Mouse (Mus musculus) regulatory T cell (primary cell): Measurements from ENCODE around the gene Slc26a8.
"Not testable (repeated sequence)": the region's sequence is repeated elsewhere in the genome, so short reads cannot be mapped to it uniquely, and the experiment has no call there.

Experiments
- in situ Hi-C: fragments of 300-600 bp; cut with MboI, MseI; formaldehyde crosslinking; loops from one replicate; pipeline ENCODE4 v1.15.1; 2025; ENCODE audit warnings: high pct_unique_total_duplicates

Slc26a8 gene

DNA sequence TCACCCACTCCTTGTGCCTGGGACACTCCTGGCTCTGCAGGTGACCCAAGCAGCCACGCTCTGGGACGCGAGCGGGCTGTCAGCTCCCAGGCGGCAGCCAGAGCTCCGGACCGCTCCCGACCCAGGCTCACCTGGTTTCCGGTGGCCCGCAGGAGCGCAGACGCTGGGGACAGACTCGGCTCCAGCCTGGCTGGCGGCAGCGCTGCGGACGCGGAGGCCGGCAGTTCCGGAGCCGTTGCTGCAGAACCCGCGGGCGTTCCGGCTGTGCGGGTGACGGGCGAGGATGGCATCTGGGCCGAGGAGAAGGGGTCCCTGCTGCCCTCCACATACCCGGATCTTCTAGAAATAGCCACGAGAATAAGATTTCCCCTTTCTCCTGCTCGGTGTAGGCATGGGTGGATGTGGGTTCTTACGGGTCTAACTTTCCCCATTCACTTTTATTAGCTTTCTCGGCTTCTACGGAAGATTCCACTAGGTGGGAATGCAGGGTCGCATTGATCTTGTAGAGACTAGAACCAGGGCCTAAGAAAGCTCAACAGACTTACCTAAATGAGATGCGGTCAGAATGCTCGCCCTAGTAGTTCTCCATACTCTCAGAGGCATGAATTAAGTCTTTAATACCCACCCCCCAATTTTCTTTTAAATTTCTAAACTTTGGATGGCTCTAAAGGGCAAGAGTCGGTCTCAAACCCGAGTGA lies at the start of gene Slc26a8:
TSS of gene Slc26a8 (minus strand) at position 648 of the 698 bp plus-strand sequence.
- in situ Hi-C loops, result no loop called here

DNA sequence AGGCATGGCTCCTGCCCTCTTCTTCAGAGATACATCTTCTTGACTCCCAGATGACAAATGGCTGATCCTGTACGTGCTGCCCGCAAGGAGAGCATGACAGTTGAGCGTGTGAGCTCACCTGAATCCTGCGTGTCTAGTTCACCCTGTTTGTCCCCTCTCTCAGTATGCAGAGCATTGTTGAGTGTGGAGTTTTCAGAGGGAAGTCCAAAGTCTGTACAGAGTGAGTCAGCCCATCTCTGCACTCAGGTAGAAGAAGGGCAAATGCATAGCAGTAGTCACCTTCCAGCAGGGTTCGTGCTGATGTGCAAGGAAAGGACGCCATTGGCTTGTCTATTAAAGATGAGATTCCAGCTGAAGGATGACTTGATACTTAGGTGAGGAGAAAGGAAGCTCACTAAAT lies 49.2 kb upstream of the Slc26a8 start:
- in situ Hi-C loops, result no loop called here

DNA sequence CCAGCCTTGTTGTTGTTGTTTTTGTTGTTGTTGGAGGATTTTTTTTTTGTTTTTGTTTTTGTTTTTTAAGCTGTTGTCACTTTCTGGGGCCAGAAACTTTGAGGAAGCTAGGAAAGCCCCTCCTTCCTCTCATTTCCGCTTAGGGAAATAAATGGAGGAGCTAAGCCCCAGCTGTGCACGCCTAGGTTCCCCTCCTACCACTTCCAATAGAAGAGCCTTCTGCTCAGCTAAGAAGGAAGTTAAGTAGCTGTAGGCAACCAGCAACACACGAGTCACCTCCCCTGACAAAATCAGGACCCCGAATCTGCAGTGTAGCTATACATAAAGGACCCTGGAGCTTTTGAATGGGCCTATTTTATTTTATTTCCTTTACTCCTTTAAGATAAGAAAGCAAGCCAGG lies 47.9 kb upstream of the Slc26a8 start:
- in situ Hi-C loops, result no loop called here

DNA sequence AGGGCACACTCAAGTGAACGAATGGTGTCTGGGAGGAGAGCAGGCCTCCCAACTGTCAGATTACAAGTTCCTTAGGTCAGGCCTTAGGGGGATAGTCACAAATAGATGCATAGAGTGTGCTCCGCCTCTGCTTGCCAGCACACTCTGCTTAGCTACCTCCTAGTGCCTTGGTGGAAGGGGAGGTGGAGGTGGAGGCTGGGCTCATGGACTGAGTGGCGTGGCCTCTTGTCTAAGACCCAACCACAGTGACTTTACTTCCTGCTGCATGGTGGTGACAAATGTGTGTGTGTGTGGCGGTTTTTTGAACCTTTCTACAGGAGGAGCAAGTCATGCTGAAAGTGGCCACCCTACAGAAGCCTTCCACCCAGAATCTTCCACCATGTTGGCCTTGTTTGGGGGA lies 46.5 kb upstream of the Slc26a8 start:
- in situ Hi-C loops, result no loop called here

DNA sequence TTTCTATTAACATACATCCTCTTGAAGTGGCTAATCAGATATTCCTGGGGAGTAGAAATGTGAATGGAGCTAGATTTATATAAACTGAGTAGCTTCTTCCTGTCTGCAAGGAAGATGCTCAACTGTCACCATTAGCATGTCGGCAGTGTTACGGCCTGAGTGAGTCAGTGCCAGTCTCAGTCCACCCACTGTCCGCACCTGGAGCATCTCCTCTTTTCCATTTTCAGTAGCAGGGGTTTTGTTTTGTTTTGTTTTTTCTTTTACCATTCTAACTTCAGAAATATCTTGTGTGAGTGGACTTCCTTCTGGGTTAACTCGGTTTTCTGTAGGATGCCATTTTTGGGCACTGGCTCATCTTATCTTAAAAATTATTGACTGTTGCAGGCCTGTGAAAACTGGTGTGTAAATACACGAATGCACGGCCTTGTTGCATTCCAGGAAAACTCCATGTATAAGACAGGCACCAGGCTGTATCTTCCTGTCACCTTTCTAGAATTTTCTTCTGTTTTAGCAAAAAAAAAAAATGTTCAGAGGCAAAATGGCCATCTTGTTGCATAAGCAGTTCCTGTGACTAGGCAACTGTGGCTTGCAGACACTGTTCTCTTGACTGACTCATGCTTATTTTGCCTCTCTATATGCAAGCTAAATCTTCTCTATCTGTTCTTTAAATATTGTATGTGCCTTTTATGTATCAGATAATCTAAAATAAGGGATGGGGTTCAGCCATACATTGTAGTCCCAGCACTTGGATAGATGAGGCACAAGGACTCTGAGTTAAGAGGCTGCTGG lies 45.5 kb upstream of the Slc26a8 start:
- in situ Hi-C loops, result no loop called here

DNA sequence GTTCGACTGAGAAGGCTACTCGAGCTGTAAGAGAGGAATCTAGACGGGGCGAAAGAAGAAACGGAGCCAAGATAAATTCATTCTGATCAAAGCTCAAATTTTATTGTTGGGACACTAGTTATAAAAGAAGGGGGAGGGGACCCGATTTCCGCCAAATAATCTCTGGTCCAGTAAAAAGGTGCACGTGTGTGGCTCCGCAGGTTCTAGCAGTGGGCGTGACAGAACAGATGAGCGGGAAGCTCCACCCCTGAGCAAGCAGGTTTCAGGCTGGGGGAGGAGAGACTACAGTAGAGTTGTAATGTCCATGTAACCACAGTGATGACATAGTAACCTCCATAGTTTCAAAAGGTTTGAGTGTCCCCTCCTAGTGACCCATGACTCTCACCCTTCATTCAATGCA lies 37.5 kb upstream of the Slc26a8 start:
- in situ Hi-C loops, result not testable (repeated sequence)

DNA sequence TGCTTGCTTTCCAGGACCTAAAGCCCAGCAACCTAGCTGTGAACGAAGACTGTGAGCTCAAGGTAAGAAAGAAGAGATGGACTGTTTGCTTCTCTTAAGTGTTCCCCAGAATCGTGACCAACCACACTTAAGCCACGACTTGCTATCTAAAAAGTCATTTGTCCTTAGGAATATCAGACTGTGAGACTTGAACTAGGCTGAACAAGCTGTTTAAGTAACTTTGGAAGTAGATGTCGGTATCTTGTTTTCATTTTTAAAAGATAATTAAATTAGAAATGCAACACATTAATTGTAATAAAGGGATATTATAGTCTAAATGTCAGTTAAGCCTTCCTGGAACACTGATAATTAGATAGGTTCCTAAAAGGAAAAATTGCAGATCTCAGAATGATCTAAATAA lies 35.8 kb upstream of the Slc26a8 start, which contains the start of gene AC170998.1:
TSS of gene AC170998.1 (plus strand) at position 301 of the 400 bp plus-strand sequence.
- in situ Hi-C loops, result no loop called here

DNA sequence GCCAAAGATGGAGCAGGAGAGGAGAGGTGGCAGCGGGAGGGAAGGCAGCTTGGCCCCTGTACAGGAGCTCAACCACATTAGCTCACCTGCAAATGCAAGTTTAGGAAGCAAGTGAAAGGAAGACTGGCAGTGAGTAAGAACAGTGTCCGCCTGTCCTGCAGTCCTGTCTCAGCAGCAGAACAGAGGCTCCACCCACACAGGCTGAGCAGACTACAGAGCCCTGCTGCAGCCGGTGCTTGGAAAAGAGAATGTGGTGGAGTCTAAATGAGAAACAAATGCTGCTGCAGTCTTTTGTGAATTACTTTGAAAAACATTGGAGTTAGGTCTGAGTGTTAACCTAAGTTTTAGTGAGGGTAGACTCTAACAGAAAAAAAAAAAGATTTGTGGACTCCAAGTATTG lies 27.5 kb upstream of the Slc26a8 start:
- in situ Hi-C loops, result no loop called here

DNA sequence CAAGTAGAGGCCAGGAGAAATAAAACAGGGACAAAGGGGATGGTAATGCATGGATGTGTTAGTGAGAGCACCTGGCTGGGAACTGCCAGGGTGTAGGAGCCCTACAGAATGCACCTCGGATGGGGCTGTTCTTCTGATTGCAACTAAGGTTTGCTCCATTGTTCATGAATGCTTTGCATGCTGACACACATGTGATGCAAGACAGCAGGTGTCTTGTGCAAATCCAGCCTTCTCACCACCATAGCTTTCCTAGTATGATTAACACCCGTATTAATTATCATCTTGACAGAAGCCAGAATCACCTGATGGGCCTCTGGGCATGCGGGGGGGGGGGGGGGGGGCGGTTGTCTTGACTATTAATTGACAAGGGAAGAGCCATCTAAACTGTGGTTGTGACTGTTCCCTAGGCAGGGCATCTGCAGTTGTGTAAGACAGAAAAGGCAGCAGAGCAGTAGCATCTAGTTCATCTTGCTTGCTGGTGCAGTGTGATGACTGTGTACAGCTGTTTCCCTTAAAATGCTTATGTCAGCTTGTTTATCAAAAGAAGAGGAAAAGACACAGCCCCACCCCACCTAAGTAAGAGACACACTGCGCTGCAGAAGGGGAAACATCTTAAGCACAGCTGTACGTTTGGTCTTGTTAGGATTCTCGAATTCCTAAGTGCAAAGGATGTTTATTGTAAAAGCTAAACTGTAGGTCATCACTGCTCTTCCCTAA lies 26.0 kb upstream of the Slc26a8 start:
- in situ Hi-C loops, result no loop called here

DNA sequence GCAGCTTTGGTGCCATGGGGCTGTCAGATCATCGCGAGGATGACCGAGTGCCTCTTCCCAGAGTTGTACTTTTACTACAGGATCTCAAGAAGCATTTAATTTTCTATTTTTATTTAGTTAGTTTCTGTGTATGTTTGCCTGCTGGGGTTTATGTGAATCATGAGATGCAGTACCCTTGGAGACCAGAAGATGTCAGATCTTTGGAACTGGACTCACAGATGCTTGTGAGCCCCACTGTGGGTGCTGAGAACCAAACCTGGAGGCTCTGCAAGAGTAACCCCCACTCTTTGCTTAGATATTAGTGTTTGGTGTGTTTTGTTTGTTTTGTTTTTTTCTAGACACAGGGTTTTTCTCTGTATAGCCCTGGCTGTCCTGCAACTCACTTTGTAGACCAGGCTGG lies 24.0 kb upstream of the Slc26a8 start:
- in situ Hi-C loops, result loop anchor here (5.0 kb wide), 1 partner anchor 88 kb away; the partner anchor contains the start of gene Brpf3

DNA sequence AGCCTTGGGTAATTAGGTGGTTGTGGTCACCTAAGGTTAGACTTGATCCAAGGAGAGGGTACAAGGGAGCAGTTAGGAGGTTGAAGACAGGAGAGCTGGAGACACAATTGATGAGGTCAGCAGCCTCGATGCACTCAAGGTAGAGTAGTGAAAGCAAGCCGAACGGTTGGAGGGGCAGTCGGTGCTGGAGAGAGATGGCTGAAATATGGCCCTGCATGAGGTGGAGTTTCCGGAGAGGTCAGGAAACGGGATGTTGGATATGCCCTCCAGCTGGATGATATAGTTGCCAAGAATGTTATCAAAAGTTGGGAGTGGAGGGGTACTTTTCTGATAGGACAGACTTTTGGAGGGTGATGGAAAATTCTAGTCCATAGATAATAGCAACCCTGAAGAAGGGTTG lies 22.3 kb upstream of the Slc26a8 start:
- in situ Hi-C loops, result loop anchor here (5.0 kb wide), 1 partner anchor 90 kb away; the partner anchor contains the start of gene Brpf3

DNA sequence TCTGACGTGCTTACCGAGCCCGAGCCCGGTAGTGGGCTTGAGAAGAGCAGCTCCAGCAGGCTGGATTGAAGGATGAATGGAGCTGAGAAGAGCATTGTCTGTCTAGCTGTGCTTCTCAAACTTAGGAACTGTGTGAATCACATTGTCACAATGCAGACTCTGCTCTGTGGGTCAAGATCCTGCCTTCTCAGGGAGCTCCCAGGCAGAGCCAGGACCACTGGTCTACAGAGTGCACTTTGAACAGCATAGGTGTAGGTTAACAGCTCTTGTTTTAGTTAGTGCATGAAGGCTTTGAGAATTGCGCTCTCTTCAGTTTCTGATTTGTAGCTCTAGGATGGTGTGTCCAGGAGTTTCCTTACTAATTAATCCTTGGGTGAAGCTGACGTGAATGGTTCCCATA lies 21.2 kb upstream of the Slc26a8 start:
- in situ Hi-C loops, result loop anchor here (5.0 kb wide), 1 partner anchor 91 kb away; the partner anchor contains the start of gene Brpf3

DNA sequence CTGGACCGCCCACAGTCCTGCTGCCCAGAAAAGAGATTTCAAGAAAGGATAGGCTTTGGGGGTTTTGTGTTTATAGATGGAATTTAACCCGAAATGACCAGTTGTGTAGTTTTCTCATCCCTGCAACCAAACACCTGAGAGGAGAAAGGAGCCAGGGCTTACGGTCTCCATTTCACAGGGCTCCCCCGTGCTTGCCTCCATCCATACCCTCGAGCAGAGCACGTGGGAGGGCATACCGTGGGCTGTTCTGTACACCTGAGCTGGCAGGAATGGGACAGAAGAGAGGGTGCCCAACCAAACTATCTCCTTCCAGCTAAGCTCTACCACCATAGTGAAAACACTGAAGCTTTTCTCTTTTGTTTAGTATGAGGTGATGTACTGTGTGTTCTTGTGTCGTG lies 20.3 kb upstream of the Slc26a8 start:
- in situ Hi-C loops, result loop anchor here (5.0 kb wide), 1 partner anchor 92 kb away; the partner anchor contains the start of gene Brpf3

DNA sequence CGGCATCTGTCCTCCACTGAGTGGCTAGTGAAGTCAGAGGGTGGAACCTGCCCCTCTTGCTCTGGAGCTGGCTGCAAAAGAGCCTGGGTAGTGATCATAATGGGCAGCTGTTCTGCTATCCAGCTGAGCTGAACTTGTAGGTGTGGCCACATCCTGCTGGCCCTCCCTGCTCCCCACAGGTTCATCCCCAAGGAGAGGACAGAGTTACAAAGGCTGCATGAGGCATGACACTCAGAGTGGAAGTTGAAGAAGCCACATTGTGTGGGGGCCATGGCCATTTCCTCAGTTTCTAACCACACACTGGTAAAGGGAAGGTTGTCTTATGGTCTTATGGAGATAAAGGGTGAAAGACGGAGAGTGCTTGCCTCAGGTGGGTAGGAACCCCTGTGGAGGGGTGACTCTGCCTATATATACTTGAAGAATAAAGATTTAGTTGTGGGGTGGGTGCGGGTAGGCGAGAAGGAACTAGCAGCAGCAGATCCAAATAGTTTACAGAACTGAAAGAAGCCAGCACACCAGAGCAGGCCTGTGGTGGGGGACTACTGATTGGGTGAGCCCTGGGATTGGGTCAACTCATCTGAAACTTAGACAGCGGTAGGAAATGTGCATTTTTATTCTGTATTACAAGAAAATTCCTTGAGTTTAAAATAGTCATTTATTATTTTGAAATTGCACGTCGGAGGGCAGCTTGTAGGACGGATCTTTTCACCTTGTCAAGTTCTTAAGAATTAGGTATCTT lies 19.7 kb upstream of the Slc26a8 start:
- in situ Hi-C loops, result loop anchor here (5.0 kb wide), 1 partner anchor 93 kb away; the partner anchor contains the start of gene Brpf3

DNA sequence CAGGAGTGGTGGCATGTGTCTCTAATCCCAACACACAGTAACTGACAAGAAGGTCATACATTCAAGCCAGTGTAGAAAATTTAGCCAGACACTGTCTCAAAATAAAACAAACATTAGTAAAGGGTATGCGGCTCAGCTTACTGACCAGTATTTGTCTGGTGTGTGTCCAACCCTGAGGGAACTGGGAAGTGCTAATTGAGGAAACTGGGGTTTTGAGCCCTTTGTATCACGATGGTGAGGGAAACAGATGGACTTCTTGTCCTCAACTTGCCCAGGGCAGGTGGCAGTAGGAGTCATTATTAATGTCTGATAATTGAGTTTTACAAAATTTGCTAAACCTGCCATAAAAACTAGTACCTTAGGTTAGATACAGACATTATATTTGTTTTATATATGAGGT lies 19.0 kb upstream of the Slc26a8 start:
- in situ Hi-C loops, result no loop called here

DNA sequence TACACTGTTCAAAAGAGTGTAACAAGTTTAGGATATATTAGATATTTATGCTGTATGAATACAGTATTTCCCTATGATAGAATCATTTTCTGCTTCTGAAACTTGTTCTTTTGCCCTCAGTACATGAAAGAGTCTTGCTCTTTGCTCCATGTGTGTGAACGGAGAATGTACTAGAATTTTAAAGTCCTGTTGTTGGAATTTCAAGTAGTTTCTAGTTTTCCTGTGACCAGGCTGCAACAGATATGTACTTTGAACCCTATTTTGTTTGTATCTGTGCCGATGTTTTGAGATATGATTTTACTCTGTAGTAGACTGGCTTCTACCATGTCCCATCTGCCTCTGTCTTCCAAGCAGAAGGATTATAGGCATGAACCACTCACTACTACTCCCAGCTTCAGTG lies 17.8 kb upstream of the Slc26a8 start:
- in situ Hi-C loops, result no loop called here

DNA sequence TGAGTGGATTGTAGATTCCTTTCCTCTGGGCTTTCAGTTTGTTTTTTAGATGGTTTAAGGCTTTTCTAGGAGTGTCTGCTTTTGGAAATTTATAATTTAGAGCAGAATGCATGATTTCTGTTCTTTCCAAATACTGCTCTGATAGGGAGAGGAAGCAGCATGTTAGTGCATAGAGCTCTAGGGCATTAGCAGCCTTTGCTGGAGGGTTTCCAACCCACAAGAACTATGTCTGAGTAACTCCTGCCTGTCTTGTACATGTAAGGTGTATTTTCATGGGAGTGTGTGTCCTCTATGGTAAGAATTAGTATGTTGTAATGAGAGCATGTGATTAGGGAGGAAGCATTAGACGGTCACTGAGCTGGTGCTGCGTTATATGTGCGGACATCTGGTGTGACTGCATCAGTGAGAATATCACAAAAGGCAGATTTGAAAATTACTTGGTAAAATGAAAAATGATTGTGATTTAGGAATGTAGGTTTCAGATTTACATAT lies 17.1 kb upstream of the Slc26a8 start:
- in situ Hi-C loops, result no loop called here

DNA sequence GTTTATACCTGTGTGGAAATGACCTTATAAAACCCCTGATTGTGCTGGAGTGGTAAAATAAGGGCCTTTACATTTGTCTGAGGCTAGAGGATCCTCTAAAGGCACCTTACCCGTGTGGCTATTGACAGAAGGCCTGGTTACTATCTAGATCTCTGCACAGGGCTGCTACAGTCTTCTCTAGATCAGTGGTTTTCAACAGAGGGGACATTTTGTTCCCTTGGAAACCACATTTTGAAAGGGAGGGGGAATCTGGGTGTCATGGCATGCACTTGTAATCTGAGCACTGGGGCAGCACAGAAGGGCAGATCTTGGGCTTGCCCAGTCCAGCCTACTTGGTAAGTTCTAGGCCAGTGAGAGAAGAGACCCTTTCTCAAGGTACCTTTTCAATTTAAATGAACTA lies 16.7 kb upstream of the Slc26a8 start:
- in situ Hi-C loops, result no loop called here

DNA sequence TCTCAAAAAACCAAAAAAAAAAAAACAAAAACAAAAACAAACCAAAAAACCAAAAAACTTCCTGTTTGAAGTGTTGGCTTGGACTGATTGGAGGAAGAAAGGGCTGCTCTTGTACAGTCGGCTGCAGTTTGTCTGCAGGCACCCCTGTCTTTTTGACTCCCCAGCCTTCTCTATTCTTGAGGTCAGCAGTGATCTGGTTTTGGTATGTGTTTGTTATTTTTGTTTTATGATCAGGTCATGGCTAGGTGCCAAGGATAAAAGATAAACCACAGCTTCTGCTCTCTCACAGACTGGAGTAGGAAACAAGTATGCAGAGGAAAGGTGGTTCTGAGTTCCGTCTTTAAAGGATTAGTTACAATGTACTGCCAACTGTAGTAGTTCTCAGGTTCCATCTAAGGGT lies 12.6 kb upstream of the Slc26a8 start:
- in situ Hi-C loops, result no loop called here

DNA sequence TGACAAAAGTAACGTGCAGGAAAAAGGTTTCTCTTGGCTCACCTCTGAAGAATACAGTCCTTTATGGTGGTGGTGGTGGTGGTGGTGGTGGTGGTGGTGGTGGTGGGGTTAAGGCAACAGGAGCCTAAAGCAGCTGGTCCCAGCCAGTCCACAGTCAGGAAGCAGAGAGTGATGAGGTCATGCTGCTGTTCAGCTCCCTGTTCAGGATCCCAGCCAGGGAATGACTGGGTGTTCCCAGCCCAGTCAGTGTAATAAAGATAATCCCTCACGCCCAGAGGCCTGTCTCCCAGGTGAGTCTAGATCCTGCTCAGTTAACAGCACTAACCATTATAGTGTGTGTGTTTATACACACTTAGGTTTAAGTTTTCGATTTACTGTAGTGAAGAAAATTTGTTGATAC lies 11.7 kb upstream of the Slc26a8 start:
- in situ Hi-C loops, result no loop called here

DNA sequence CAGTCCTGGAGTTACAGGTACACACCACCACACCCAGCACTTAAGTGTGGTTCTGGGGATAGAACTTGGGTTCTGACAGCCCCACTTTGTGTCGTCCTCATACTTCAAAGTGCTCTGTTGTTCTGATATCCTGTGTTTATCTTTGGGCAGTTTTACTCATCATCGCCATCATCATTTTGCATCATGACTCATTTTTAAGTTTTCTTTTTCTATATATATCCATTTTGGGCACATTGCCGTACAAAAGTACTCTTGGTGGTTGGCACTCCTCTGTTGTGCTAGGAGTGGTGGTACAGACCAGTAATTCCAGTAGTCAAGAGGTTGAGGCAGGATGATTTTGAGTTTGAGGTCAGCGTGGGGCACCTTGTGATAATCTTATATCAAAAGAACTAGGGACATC lies 11.1 kb upstream of the Slc26a8 start:
- in situ Hi-C loops, result no loop called here
